Mouse (Mus musculus): ENCODE results near the gene Olfr143. TPM values are rescaled to one million over a fixed set of nuclear protein-coding genes. Genes with fewer than 3 reads are reported as not detected.

Gene Olfr143
- polyA plus RNA-seq (2015; fragmentation: Illumina TruSeq; extraction: RNeasy Lipid Tissue Mini Kit (QIAGEN cat#74804); ENCODE audit: low read depth, low replicate concordance): not detected

GRCm38 (mm10) chr9:38252474-38252873 is at the start of gene Olfr143:
Olfr143 (plus strand) TSS chr9:38252774.

GRCm38 (mm10) chr9:38208065-38208464 is 44.5 kb upstream of the Olfr143 start, which contains the start of gene Olfr893:
Olfr893 (plus strand) TSS chr9:38208365.

GRCm38 (mm10) chr9:38217755-38218154 is 34.8 kb upstream of the Olfr143 start, which contains the start of gene Olfr894:
Olfr894 (plus strand) TSS chr9:38218055.

GRCm38 (mm10) chr9:38267551-38267950 is 15.0 kb downstream of the Olfr143 start, which contains the start of gene Olfr895:
Olfr895 (plus strand) TSS chr9:38267851.

GRCm38 (mm10) chr9:38290807-38291206 is 38.2 kb downstream of the Olfr143 start, which contains the start of gene Olfr896-ps1:
Olfr896-ps1 (plus strand) TSS chr9:38291107.

Other genes starting within 250 kb of the Olfr143 start
- gene Olfr883, start 227.0 kb upstream of the Olfr143 start, polyA plus RNA-seq (2015; fragmentation: Illumina TruSeq; extraction: RNeasy Lipid Tissue Mini Kit (QIAGEN cat#74804); ENCODE audit: low read depth, low replicate concordance): not detected
- not detected for gene Olfr884, start 206.2 kb upstream of the Olfr143 start, polyA plus RNA-seq (2015; fragmentation: Illumina TruSeq; extraction: RNeasy Lipid Tissue Mini Kit (QIAGEN cat#74804); ENCODE audit: low read depth, low replicate concordance)
- not detected for gene Olfr885, start 191.5 kb upstream of the Olfr143 start, polyA plus RNA-seq (2015; fragmentation: Illumina TruSeq; extraction: RNeasy Lipid Tissue Mini Kit (QIAGEN cat#74804); ENCODE audit: low read depth, low replicate concordance)
- gene Olfr887, start 168.7 kb upstream of the Olfr143 start, polyA plus RNA-seq (2015; fragmentation: Illumina TruSeq; extraction: RNeasy Lipid Tissue Mini Kit (QIAGEN cat#74804); ENCODE audit: low read depth, low replicate concordance): not detected
- gene Olfr888, start 144.6 kb upstream of the Olfr143 start, polyA plus RNA-seq (2015; fragmentation: Illumina TruSeq; extraction: RNeasy Lipid Tissue Mini Kit (QIAGEN cat#74804); ENCODE audit: low read depth, low replicate concordance): not detected
- gene Olfr889, start 137.6 kb upstream of the Olfr143 start, polyA plus RNA-seq (2015; fragmentation: Illumina TruSeq; extraction: RNeasy Lipid Tissue Mini Kit (QIAGEN cat#74804); ENCODE audit: low read depth, low replicate concordance): not detected
- gene Olfr890, start 110.3 kb upstream of the Olfr143 start, polyA plus RNA-seq (2015; fragmentation: Illumina TruSeq; extraction: RNeasy Lipid Tissue Mini Kit (QIAGEN cat#74804); ENCODE audit: low read depth, low replicate concordance): not detected
- not detected for gene Olfr891, start 72.0 kb upstream of the Olfr143 start, polyA plus RNA-seq (2015; fragmentation: Illumina TruSeq; extraction: RNeasy Lipid Tissue Mini Kit (QIAGEN cat#74804); ENCODE audit: low read depth, low replicate concordance)
- not detected for gene Olfr893, start 44.4 kb upstream of the Olfr143 start, polyA plus RNA-seq (2015; fragmentation: Illumina TruSeq; extraction: RNeasy Lipid Tissue Mini Kit (QIAGEN cat#74804); ENCODE audit: low read depth, low replicate concordance)
- not detected for gene Olfr894, start 34.7 kb upstream of the Olfr143 start, polyA plus RNA-seq (2015; fragmentation: Illumina TruSeq; extraction: RNeasy Lipid Tissue Mini Kit (QIAGEN cat#74804); ENCODE audit: low read depth, low replicate concordance)
- not detected for gene Olfr895, start 15.1 kb downstream of the Olfr143 start, polyA plus RNA-seq (2015; fragmentation: Illumina TruSeq; extraction: RNeasy Lipid Tissue Mini Kit (QIAGEN cat#74804); ENCODE audit: low read depth, low replicate concordance)
- gene Olfr896-ps1, start 38.3 kb downstream of the Olfr143 start, polyA plus RNA-seq (2015; fragmentation: Illumina TruSeq; extraction: RNeasy Lipid Tissue Mini Kit (QIAGEN cat#74804); ENCODE audit: low read depth, low replicate concordance): not detected
- gene Olfr25, start 76.3 kb downstream of the Olfr143 start, polyA plus RNA-seq (2015; fragmentation: Illumina TruSeq; extraction: RNeasy Lipid Tissue Mini Kit (QIAGEN cat#74804); ENCODE audit: low read depth, low replicate concordance): not detected
- gene Olfr898, start 95.6 kb downstream of the Olfr143 start, polyA plus RNA-seq (2015; fragmentation: Illumina TruSeq; extraction: RNeasy Lipid Tissue Mini Kit (QIAGEN cat#74804); ENCODE audit: low read depth, low replicate concordance): not detected
- not detected for gene Olfr250, start 114.1 kb downstream of the Olfr143 start, polyA plus RNA-seq (2015; fragmentation: Illumina TruSeq; extraction: RNeasy Lipid Tissue Mini Kit (QIAGEN cat#74804); ENCODE audit: low read depth, low replicate concordance)
- gene Olfr251, start 124.3 kb downstream of the Olfr143 start, polyA plus RNA-seq (2015; fragmentation: Illumina TruSeq; extraction: RNeasy Lipid Tissue Mini Kit (QIAGEN cat#74804); ENCODE audit: low read depth, low replicate concordance): not detected
- gene Olfr147, start 148.9 kb downstream of the Olfr143 start, polyA plus RNA-seq (2015; fragmentation: Illumina TruSeq; extraction: RNeasy Lipid Tissue Mini Kit (QIAGEN cat#74804); ENCODE audit: low read depth, low replicate concordance): not detected
- gene Olfr901, start 176.7 kb downstream of the Olfr143 start, polyA plus RNA-seq (2015; fragmentation: Illumina TruSeq; extraction: RNeasy Lipid Tissue Mini Kit (QIAGEN cat#74804); ENCODE audit: low read depth, low replicate concordance): not detected
- not detected for gene Olfr902, start 194.9 kb downstream of the Olfr143 start, polyA plus RNA-seq (2015; fragmentation: Illumina TruSeq; extraction: RNeasy Lipid Tissue Mini Kit (QIAGEN cat#74804); ENCODE audit: low read depth, low replicate concordance)
- not detected for gene Olfr904, start 210.4 kb downstream of the Olfr143 start, polyA plus RNA-seq (2015; fragmentation: Illumina TruSeq; extraction: RNeasy Lipid Tissue Mini Kit (QIAGEN cat#74804); ENCODE audit: low read depth, low replicate concordance)
- not detected for gene Olfr905, start 218.3 kb downstream of the Olfr143 start, polyA plus RNA-seq (2015; fragmentation: Illumina TruSeq; extraction: RNeasy Lipid Tissue Mini Kit (QIAGEN cat#74804); ENCODE audit: low read depth, low replicate concordance)
- not detected for gene Olfr906, start 234.3 kb downstream of the Olfr143 start, polyA plus RNA-seq (2015; fragmentation: Illumina TruSeq; extraction: RNeasy Lipid Tissue Mini Kit (QIAGEN cat#74804); ENCODE audit: low read depth, low replicate concordance)
- not detected for gene Olfr907, start 243.0 kb downstream of the Olfr143 start, polyA plus RNA-seq (2015; fragmentation: Illumina TruSeq; extraction: RNeasy Lipid Tissue Mini Kit (QIAGEN cat#74804); ENCODE audit: low read depth, low replicate concordance)